Mouse (Mus musculus) retina, postnatal 7 days (tissue): ENCODE results near the gene Gm20481.
"Not testable (repeated sequence)": the region's sequence is repeated elsewhere in the genome, so short reads cannot be mapped to it uniquely, and the experiment has no call there.

Experiments
- DNase-seq: peaks from one replicate; pipeline ENCODE4 v3.0.0-alpha.2; 2012; ENCODE audit warnings: low read depth, low spot score

Gm20481 gene

GRCm38 (mm10) chr17:35003022-35003838 is 33.5 kb downstream of the Gm20481 start:
- no peak for DNase-seq

- no peak for DNase-seq
These were observed 34.5 kb downstream of the Gm20481 start for GRCm38 (mm10) chr17:35004075-35004717.

GRCm38 (mm10) chr17:35005158-35005557 is 35.4 kb downstream of the Gm20481 start:
- no peak for DNase-seq

GRCm38 (mm10) chr17:35005902-35006301 is 36.2 kb downstream of the Gm20481 start:
- DNase-seq = not testable (repeated sequence)

- DNase-seq = no peak
These were observed 37.8 kb downstream of the Gm20481 start for GRCm38 (mm10) chr17:35007387-35007991.

- no peak for DNase-seq
These were observed 39.9 kb downstream of the Gm20481 start for GRCm38 (mm10) chr17:35009586-35009985.

GRCm38 (mm10) chr17:35011440-35011839 is 41.7 kb downstream of the Gm20481 start:
- DNase-seq = no peak

GRCm38 (mm10) chr17:35012430-35012829 is 42.7 kb downstream of the Gm20481 start:
- no peak for DNase-seq

GRCm38 (mm10) chr17:35013221-35013620 is 43.5 kb downstream of the Gm20481 start:
- no peak for DNase-seq

GRCm38 (mm10) chr17:35015296-35015695 is 45.6 kb downstream of the Gm20481 start:
- DNase-seq = no peak

GRCm38 (mm10) chr17:35016376-35016775 is 46.7 kb downstream of the Gm20481 start, which contains the start of gene Vwa7:
Vwa7 (plus strand) TSS chr17:35016579.
- DNase-seq = no peak

- DNase-seq = no peak
These were observed 47.3 kb downstream of the Gm20481 start for GRCm38 (mm10) chr17:35016791-35017705.

GRCm38 (mm10) chr17:35017706-35018030 is 48.0 kb downstream of the Gm20481 start:
- DNase-seq = no peak

- DNase-seq = no peak
These were observed 48.5 kb downstream of the Gm20481 start for GRCm38 (mm10) chr17:35018171-35018570.

- no peak for DNase-seq
These were observed 50.2 kb downstream of the Gm20481 start for GRCm38 (mm10) chr17:35019894-35020293.

- DNase-seq = no peak
These were observed 50.8 kb downstream of the Gm20481 start for GRCm38 (mm10) chr17:35020551-35020950.

- DNase-seq = peak; percentile 80
These were observed 51.6 kb downstream of the Gm20481 start for GRCm38 (mm10) chr17:35021163-35021808.
